Mouse (Mus musculus) neural tube, embryonic 11.5 days (tissue): ENCODE data around the gene Rbfox2. TPM values are rescaled to one million over a fixed set of nuclear protein-coding genes. Genes with fewer than 3 reads are reported as not detected.

Experiments used
- ATAC-seq: fragments of 200-750 bp; cut with Nextera tagmentation; 2 replicates; pipeline ENCODE4 v1.8.0; 2017; ENCODE audit warnings: moderate number of reproducible peaks, mild to moderate bottlenecking, moderate TSS enrichment, moderate library complexity; ENCODE audit not compliant: insufficient read depth, low FRiP score, low TSS enrichment
- DNase-seq: peaks from one replicate; pipeline ENCODE4 v3.0.0-alpha.2; 2015; ENCODE audit warnings: low spot score
- H3K27ac ChIP-seq: fragments of 300-500 bp; sonication (generic); 2 replicates; pipeline ENCODE4 v1.5.1; 2014; ENCODE audit warnings: low read depth, mild to moderate bottlenecking, low read length
- H3K27me3 ChIP-seq: fragments of 300-500 bp; sonication (generic); 2 replicates; pipeline ENCODE4 v1.6.1; 2014; ENCODE audit warnings: mild to moderate bottlenecking, low read length, mixed read lengths; ENCODE audit not compliant: control insufficient read depth, insufficient read depth
- H3K36me3 ChIP-seq: fragments of 300-500 bp; sonication (generic); 2 replicates; pipeline ENCODE4 v1.6.1; 2014; ENCODE audit warnings: mild to moderate bottlenecking, low read length, moderate library complexity, mixed read lengths; ENCODE audit not compliant: control insufficient read depth, insufficient read depth
- H3K4me1 ChIP-seq: fragments of 300-500 bp; sonication (generic); 2 replicates; pipeline ENCODE4 v1.6.1; 2014; ENCODE audit warnings: low read length, mixed read lengths; ENCODE audit not compliant: control insufficient read depth, insufficient read depth
- H3K4me2 ChIP-seq: fragments of 300-500 bp; sonication (generic); 2 replicates; pipeline ENCODE4 v1.6.1; 2014; ENCODE audit warnings: low read depth, mild to moderate bottlenecking, moderate library complexity
- H3K4me3 ChIP-seq: fragments of 300-500 bp; sonication (generic); 2 replicates; pipeline ENCODE4 v1.5.1; 2014; ENCODE audit warnings: low read depth, low read length
- H3K9ac ChIP-seq: fragments of 300-500 bp; sonication (generic); 2 replicates; pipeline ENCODE4 v1.6.1; 2014; ENCODE audit warnings: mild to moderate bottlenecking, low read length
- H3K9me3 ChIP-seq: fragments of 300-500 bp; sonication (generic); 2 replicates; pipeline ENCODE4 v1.6.1; 2016; ENCODE audit warnings: low read length; ENCODE audit not compliant: control insufficient read depth
- WGBS: fragments of 180-500 bp; shearing (Covaris S2); extraction: QIAGEN DNeasy Blood & Tissue Kit; methylation state at CpG from one replicate; pipeline ENCODE4 v1.1.7; 2014; 5-methylcytosine and 5-hydroxymethylcytosine counted together
- polyA plus RNA-seq: library from polyadenylated mRNA; unstranded; fragments of >200 nt; fragmentation: Nextera tagmentation; extraction: Ambion mirVana; gene quantifications from 2 replicates; pipeline ENCODE4 v1.2.1, GENCODE M21; 2014

Gene Rbfox2
- polyA plus RNA-seq, 1 experiment from 2014 or later: 123 TPM

- DNase-seq (no peak), ATAC-seq (no peak)
- H3K4me2 ChIP-seq: no peak overlapping the region
- H3K36me3 ChIP-seq: no peaks in the 10 kb centered on the region
- no peaks in the 10 kb centered on the region for H3K4me1 ChIP-seq
- no peaks in the 10 kb centered on the region for H3K9me3 ChIP-seq
- H3K27me3 ChIP-seq: no peaks in the 10 kb centered on the region
- no peak overlapping the region for H3K27ac ChIP-seq
- no peak overlapping the region for H3K4me3 ChIP-seq
- 80% methylated on average over 6 of the region's 6 CpGs for WGBS
- H3K9ac ChIP-seq: no peak overlapping the region
Measured at GRCm38 (mm10) chr15:77162931-77163330, 143.9 kb downstream of the Rbfox2 start.

GRCm38 (mm10) chr15:77161382-77161781 lies 145.4 kb downstream of the Rbfox2 start:
- ATAC-seq: no peak
- Histone ChIP-seq H3K27ac (no peak overlapping the region), H3K4me3 (no peak overlapping the region)

GRCm38 (mm10) chr15:77160848-77161247 lies 146.0 kb downstream of the Rbfox2 start:
- no peaks in the 10 kb centered on the region for H3K36me3 ChIP-seq
- no peak for DNase-seq
- H3K9me3 ChIP-seq: no peaks in the 10 kb centered on the region
- H3K4me2 ChIP-seq: no peak overlapping the region
- no peak overlapping the region for H3K27ac ChIP-seq
- no peak overlapping the region for H3K4me3 ChIP-seq
- H3K4me1 ChIP-seq: no peaks in the 10 kb centered on the region
- H3K27me3 ChIP-seq: no peaks in the 10 kb centered on the region
- 96% methylated on average over 4 of the region's 4 CpGs for WGBS
- ATAC-seq: no peak
- H3K9ac ChIP-seq: no peak overlapping the region

More at GRCm38 (mm10) chr15:77161382-77161781, 145.4 kb downstream of the Rbfox2 start:
- Histone ChIP-seq H3K9me3 (no peaks in the 10 kb centered on the region), H3K9ac (no peak overlapping the region), H3K36me3 (no peaks in the 10 kb centered on the region), H3K4me2 (no peak overlapping the region; the same call in 1 of the 2 replicates), H3K4me1 (no peaks in the 10 kb centered on the region), H3K27me3 (no peaks in the 10 kb centered on the region)
- no peak for DNase-seq
- WGBS: 72% methylated on average over 5 of the region's 5 CpGs

GRCm38 (mm10) chr15:77156525-77156924 lies 150.3 kb downstream of the Rbfox2 start:
- no peak overlapping the region for H3K4me2 ChIP-seq
- no peak for ATAC-seq
- H3K4me3 ChIP-seq: no peak overlapping the region
- H3K27me3 ChIP-seq: no peaks in the 10 kb centered on the region
- H3K9ac ChIP-seq: no peak overlapping the region
- peaks cover 2% of the 10 kb centered on the region for H3K4me1 ChIP-seq
- no peaks in the 10 kb centered on the region for H3K9me3 ChIP-seq
- no peaks in the 10 kb centered on the region for H3K36me3 ChIP-seq
- no peak overlapping the region for H3K27ac ChIP-seq
- WGBS: 57% methylated on average over 3 of the region's 3 CpGs
- DNase-seq: no peak

GRCm38 (mm10) chr15:77154248-77154785 lies 152.5 kb downstream of the Rbfox2 start:
- ATAC-seq (no peak), DNase-seq (no peak)
- H3K4me1 ChIP-seq: peaks cover 15% of the 10 kb centered on the region
- peak overlapping the region; percentile 11; the same call in 1 of the 2 replicates for H3K27ac ChIP-seq
- WGBS: 78% methylated on average over 10 of the region's 10 CpGs
- H3K36me3 ChIP-seq: no peaks in the 10 kb centered on the region
- H3K4me3 ChIP-seq: no peak overlapping the region
- H3K9me3 ChIP-seq: no peaks in the 10 kb centered on the region
- H3K27me3 ChIP-seq: no peaks in the 10 kb centered on the region
- H3K4me2 ChIP-seq: no peak overlapping the region
- H3K9ac ChIP-seq: no peak overlapping the region

- Histone ChIP-seq H3K27me3 (no peaks in the 10 kb centered on the region), H3K27ac (peak overlapping the region; percentile 93), H3K36me3 (no peaks in the 10 kb centered on the region), H3K4me3 (peak overlapping the region; percentile 63), H3K9ac (peak overlapping the region; percentile 83), H3K4me1 (peaks cover 15% of the 10 kb centered on the region), H3K4me2 (peak overlapping the region; percentile 67), H3K9me3 (no peaks in the 10 kb centered on the region)
- DNase-seq: peak; percentile 88
- ATAC-seq: peak; percentile 90
- 3% methylated on average over 12 of the region's 12 CpGs for WGBS
Measured at GRCm38 (mm10) chr15:77153625-77154024, 153.2 kb downstream of the Rbfox2 start.

- Histone ChIP-seq H3K4me3 (peak overlapping the region; percentile 63), H3K36me3 (no peaks in the 10 kb centered on the region), H3K9me3 (no peaks in the 10 kb centered on the region), H3K4me1 (peaks cover 15% of the 10 kb centered on the region), H3K9ac (peak overlapping the region; percentile 83), H3K27me3 (no peaks in the 10 kb centered on the region), H3K4me2 (peak overlapping the region; percentile 67), H3K27ac (peak overlapping the region; percentile 93)
- DNase-seq (peak; percentile 51), ATAC-seq (peak; percentile 72)
- 0% methylated on average over 3 of the region's 3 CpGs for WGBS
Measured at GRCm38 (mm10) chr15:77153088-77153546, 153.7 kb downstream of the Rbfox2 start.

DNA sequence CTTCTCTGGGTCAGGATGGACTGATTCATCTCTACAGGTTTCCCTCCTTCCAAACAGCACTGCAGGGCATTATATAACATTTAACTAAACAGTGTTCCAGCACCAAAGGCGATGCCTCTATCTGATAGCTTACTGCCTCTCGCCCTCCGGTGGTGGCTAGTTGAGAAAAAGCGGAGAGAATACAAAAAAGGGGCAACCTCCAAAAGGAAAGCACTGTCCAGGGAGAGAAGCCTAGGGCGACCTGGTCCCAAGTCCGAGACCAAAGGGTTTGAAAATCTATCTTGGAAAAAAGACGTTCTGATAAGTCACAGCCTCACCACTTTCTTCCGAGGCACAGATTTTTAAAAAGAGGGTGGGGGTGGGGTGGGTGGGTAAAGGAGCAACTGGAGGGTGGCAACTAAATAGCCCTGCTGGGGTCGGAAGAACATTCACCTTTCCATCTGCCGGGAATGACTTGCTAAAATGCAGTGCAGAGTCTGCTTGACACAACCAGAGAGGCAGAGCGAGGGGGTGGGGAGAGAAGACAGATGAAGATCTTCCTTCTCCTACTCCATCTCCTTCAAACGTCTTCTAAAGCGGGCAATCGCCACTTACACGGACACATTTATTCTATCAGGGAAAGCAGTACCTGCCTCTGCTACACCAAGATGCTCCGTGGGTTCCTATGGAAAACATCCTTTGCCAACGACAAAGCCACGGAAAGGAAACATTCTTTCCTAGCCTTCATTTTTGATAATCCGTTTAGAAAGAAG lies 154.3 kb downstream of the Rbfox2 start:
- Histone ChIP-seq H3K9ac (peak overlapping the region; percentile 83), H3K4me1 (peaks cover 15% of the 10 kb centered on the region), H3K4me3 (peak overlapping the region; percentile 63), H3K4me2 (peak overlapping the region; percentile 67), H3K27ac (peak overlapping the region; percentile 93), H3K27me3 (no peaks in the 10 kb centered on the region), H3K36me3 (no peaks in the 10 kb centered on the region), H3K9me3 (no peaks in the 10 kb centered on the region)
- ATAC-seq (no peak), DNase-seq (peak; percentile 40)
- 2% methylated on average over 19 of the region's 19 CpGs for WGBS

GRCm38 (mm10) chr15:77151816-77152215 lies 155.0 kb downstream of the Rbfox2 start:
- H3K4me2 ChIP-seq: peak overlapping the region; percentile 67
- no peak overlapping the region for H3K27ac ChIP-seq
- no peaks in the 10 kb centered on the region for H3K27me3 ChIP-seq
- ATAC-seq: no peak
- no peak for DNase-seq
- H3K4me3 ChIP-seq: peak overlapping the region; percentile 63
- H3K9me3 ChIP-seq: no peaks in the 10 kb centered on the region
- peak overlapping the region; percentile 50 for H3K9ac ChIP-seq
- WGBS: 10% methylated on average over 4 of the region's 4 CpGs
- no peaks in the 10 kb centered on the region for H3K36me3 ChIP-seq
- H3K4me1 ChIP-seq: peaks cover 15% of the 10 kb centered on the region
